34 mouse cellular contexts compared by ENCODE assay signal in genomic region chr2:50053893-50054292, GRCm38 (mm10). TPM values are rescaled to one million over a fixed set of nuclear protein-coding genes. Genes with fewer than 3 reads are reported as not detected.
"Had no signal": no experiment of that assay in that cellular context is flagged by ENCODE, and none has a peak within 500 bp of the region (broad histone marks: within the 10 kb centered on the region; RNA-seq: fewer than 3 reads in every experiment).

No protein-coding gene starts in this region.

- H3K9me3 ChIP-seq: limb, embryonic 10.5 days; limb, embryonic 12.5 days; limb, embryonic 13.5 days; limb, embryonic 15.5 days; liver, embryonic 12.5 days; liver, embryonic 13.5 days; liver, embryonic 15.5 days; lung, embryonic 15.5 days; megakaryocyte, embryonic 14.5 days; midbrain, embryonic 10.5 days; midbrain, embryonic 12.5 days; midbrain, embryonic 13.5 days; midbrain, embryonic 15.5 days; neural tube, embryonic 12.5 days had no signal

- ATAC-seq: liver, embryonic 12.5 days; lung, postnatal 0 days; midbrain, embryonic 13.5 days; midbrain, embryonic 15.5 days; midbrain, embryonic 16.5 days had no signal

- H3K27me3 ChIP-seq: limb, embryonic 12.5 days; limb, embryonic 13.5 days; limb, embryonic 15.5 days; liver, embryonic 12.5 days; liver, embryonic 13.5 days; liver, embryonic 15.5 days; lung, embryonic 15.5 days; megakaryocyte, embryonic 14.5 days; midbrain, embryonic 12.5 days; midbrain, embryonic 13.5 days; midbrain, embryonic 15.5 days; neural tube, embryonic 12.5 days had no signal

- H3K9ac ChIP-seq: limb, embryonic 12.5 days; limb, embryonic 13.5 days; limb, embryonic 15.5 days; liver, embryonic 12.5 days; liver, embryonic 13.5 days; liver, embryonic 14.5 days; liver, embryonic 15.5 days; lung, embryonic 14.5 days; lung, embryonic 15.5 days; midbrain, embryonic 12.5 days; midbrain, embryonic 13.5 days; midbrain, embryonic 15.5 days; neural tube, embryonic 12.5 days had no signal

- DNase-seq: left cerebral cortex, postnatal 4 days; liver; liver, embryonic 13.5 days; lung, adult 18-20 months; lung, adult 2 months; lung, embryonic 14.5 days; lung, postnatal 10 days; lung, postnatal 14 days; lung, postnatal 36 days; lung, postnatal 4 days; midbrain, embryonic 14.5 days had no signal

- H3K36me3 ChIP-seq: limb, embryonic 10.5 days; limb, embryonic 12.5 days; limb, embryonic 13.5 days; limb, embryonic 15.5 days; liver, embryonic 12.5 days; liver, embryonic 13.5 days; liver, embryonic 15.5 days; lung, embryonic 15.5 days; midbrain, embryonic 10.5 days; midbrain, embryonic 12.5 days; midbrain, embryonic 13.5 days; midbrain, embryonic 15.5 days; neural tube, embryonic 12.5 days had no signal

- H3K27ac ChIP-seq: left cerebral cortex, adult 2 months; limb, embryonic 10.5 days; limb, embryonic 12.5 days; limb, embryonic 13.5 days; limb, embryonic 15.5 days; liver, embryonic 12.5 days; liver, embryonic 13.5 days; liver, embryonic 14.5 days; liver, embryonic 15.5 days; lung, embryonic 15.5 days; macrophage; midbrain, embryonic 10.5 days; midbrain, embryonic 12.5 days; midbrain, embryonic 13.5 days; midbrain, embryonic 15.5 days; neural tube, embryonic 12.5 days had no signal

- H3K4me3 ChIP-seq: left cerebral cortex, adult 2 months; limb, embryonic 10.5 days; limb, embryonic 12.5 days; limb, embryonic 13.5 days; limb, embryonic 15.5 days; liver, embryonic 12.5 days; liver, embryonic 13.5 days; liver, embryonic 15.5 days; lung, embryonic 15.5 days; megakaryocyte, embryonic 14.5 days; midbrain, embryonic 10.5 days; midbrain, embryonic 12.5 days; midbrain, embryonic 13.5 days; midbrain, embryonic 15.5 days; myocyte; neural tube, embryonic 12.5 days had no signal

- H3K4me1 ChIP-seq: limb, embryonic 10.5 days; limb, embryonic 12.5 days; limb, embryonic 13.5 days; limb, embryonic 15.5 days; liver, embryonic 12.5 days; liver, embryonic 13.5 days; liver, embryonic 15.5 days; lung, embryonic 15.5 days; megakaryocyte, embryonic 14.5 days; midbrain, embryonic 10.5 days; midbrain, embryonic 12.5 days; midbrain, embryonic 13.5 days; midbrain, embryonic 15.5 days; neural tube, embryonic 12.5 days had no signal

- H3K4me2 ChIP-seq: limb, embryonic 12.5 days; limb, embryonic 13.5 days; limb, embryonic 15.5 days; liver, embryonic 11.5 days; liver, embryonic 12.5 days; liver, embryonic 13.5 days; liver, embryonic 15.5 days; lung, embryonic 14.5 days; lung, embryonic 15.5 days; midbrain, embryonic 11.5 days; midbrain, embryonic 12.5 days; midbrain, embryonic 13.5 days; midbrain, embryonic 15.5 days; neural tube, embryonic 12.5 days had no signal

RNA-seq across cellular contexts. Expression of gene Lypd6, which starts 12.3 kb away (rescaled TPM):
- total RNA-seq: megakaryocyte-erythroid progenitor cell, adult 5-6 weeks; monocyte, adult 5-6 weeks had no signal
- polyA plus RNA-seq: macrophage had no signal
